Mouse (Mus musculus) erythroid progenitor cell, adult 5-6 weeks (primary cell): ENCODE results near the gene Nfkbiz. TPM values are rescaled to one million over a fixed set of nuclear protein-coding genes. Genes with fewer than 3 reads are reported as not detected.

ENCODE experiments used
- total RNA-seq, 2 experiments: library from RNA; stranded (forward) in 1 of 2; stranded (reverse) in 1 of 2; fragments of 150-400 nt in 1 of 2; fragments of 186-747, 209-891 nt in 1 of 2; gene quantifications; 2 replicates each; pipeline versions ENCODE4 v1.2.3 to v1.2.4; 2015 to 2017; ENCODE audit warnings: low replicate concordance in 2 of 2

Nfkbiz gene
- total RNA-seq, 2 experiments from 2014 or later, result 6.0 to 8.8 TPM

Other genes starting within 250 kb of the Nfkbiz start
- 1.4 and 4.2 TPM in 2 replicates for gene Nxpe3, start 56.4 kb upstream of the Nfkbiz start, total RNA-seq (2015; ENCODE audit: low replicate concordance)
- 2.6 and 3.3 TPM in 2 replicates for gene Nxpe3, start 56.4 kb upstream of the Nfkbiz start, total RNA-seq (2017; ENCODE audit: low replicate concordance)
- 27.0 and 28.1 TPM in 2 replicates for gene Cep97, start 96.0 kb upstream of the Nfkbiz start, total RNA-seq (2015; ENCODE audit: low replicate concordance)
- 17.6 and 18.2 TPM in 2 replicates for gene Cep97, start 96.0 kb upstream of the Nfkbiz start, total RNA-seq (2017; ENCODE audit: low replicate concordance)
- gene Rpl24, start 127.4 kb upstream of the Nfkbiz start, total RNA-seq (2015; ENCODE audit: low replicate concordance), result 398 and 515 TPM in 2 replicates
- 194 and 260 TPM in 2 replicates for gene Rpl24, start 127.4 kb upstream of the Nfkbiz start, total RNA-seq (2017; ENCODE audit: low replicate concordance)
- 25.6 and 26.7 TPM in 2 replicates for gene Zbtb11, start 135.0 kb upstream of the Nfkbiz start, total RNA-seq (2015; ENCODE audit: low replicate concordance)
- gene Zbtb11, start 135.0 kb upstream of the Nfkbiz start, total RNA-seq (2017; ENCODE audit: low replicate concordance), result 37.4 and 39.4 TPM in 2 replicates
- 75.0 and 95.2 TPM in 2 replicates for gene Pcnp, start 190.8 kb upstream of the Nfkbiz start, total RNA-seq (2015; ENCODE audit: low replicate concordance)
- gene Pcnp, start 190.8 kb upstream of the Nfkbiz start, total RNA-seq (2017; ENCODE audit: low replicate concordance), result 97.5 and 100.0 TPM in 2 replicates
- 5.4 and 15.1 TPM in 2 replicates for gene Trmt10c, start 198.9 kb upstream of the Nfkbiz start, total RNA-seq (2015; ENCODE audit: low replicate concordance)
- gene Trmt10c, start 198.9 kb upstream of the Nfkbiz start, total RNA-seq (2017; ENCODE audit: low replicate concordance), result 4.0 and 9.4 TPM in 2 replicates
- 96.2 and 108 TPM in 2 replicates for gene Senp7, start 209.4 kb upstream of the Nfkbiz start, total RNA-seq (2015; ENCODE audit: low replicate concordance)
- 99.2 and 106 TPM in 2 replicates for gene Senp7, start 209.4 kb upstream of the Nfkbiz start, total RNA-seq (2017; ENCODE audit: low replicate concordance)